Mouse (Mus musculus): ENCODE data around the gene Sh2b1. TPM values are rescaled to one million over a fixed set of nuclear protein-coding genes. Genes with fewer than 3 reads are reported as not detected.

Gene Sh2b1
- total RNA-seq (2023): 95.6 TPM

DNA sequence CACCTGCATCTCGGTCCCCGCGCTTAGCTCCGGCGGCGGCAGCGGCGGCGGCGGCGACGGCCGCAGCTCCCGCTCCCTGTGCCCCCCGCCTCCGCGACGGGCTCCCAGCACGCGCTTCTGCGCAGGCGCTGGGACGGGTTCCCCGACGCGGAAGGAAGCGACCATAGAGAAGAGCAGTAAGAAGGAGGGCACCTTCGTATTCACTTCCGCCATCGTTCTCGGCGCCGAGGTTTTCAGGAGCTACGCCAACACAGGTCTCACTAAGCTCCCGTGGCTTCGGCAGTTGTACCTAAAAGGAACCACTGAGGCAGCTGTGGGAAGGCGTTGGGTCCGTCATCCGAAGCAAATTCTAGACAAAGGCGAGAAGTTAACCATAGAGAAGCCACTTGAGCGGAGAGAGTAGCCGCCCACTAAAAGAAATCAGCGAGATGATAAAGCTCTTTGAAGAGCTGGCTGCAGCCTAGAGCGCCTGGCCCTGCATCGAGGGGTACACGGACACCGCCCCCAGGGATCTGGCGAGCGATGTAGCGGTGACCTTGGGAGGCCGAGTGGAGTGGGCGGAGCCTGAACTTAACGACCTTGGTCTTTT is at the start of gene Sh2b1:
Sh2b1 (minus strand) TSS at position 432 of the 589 bp plus-strand sequence.

DNA sequence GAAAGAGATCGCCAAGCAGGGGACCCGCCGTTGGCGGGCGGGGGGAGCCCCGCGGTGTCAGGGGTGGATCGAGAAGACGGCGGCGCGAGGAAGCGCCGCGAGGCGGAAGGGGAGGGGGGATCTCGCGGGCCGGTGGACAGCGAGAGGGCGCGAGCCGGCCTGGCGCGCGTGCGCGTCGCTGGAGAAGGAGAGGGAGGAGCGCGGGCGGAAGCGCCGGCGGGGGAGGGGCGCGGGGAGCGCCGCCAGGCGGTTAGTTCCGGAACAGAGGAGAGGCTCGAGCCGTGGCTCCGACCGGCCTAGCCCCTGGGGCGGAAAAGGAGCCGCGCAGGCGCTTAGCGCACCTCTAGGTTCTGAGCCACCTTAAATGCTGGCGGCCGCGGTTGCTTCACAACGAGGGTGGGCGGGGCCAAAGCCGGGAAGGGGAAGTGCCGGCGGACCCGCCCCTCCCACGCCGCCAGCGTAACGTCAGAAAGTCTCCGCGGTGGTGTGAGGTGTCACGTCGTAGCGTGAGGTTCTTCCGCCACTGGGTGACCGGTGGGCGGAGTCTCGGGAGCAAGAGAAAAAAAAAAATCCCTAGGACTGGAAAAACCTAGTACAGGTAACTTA is 28.2 kb upstream of the Sh2b1 start, which contains the start of gene Atxn2l:
Atxn2l (minus strand) TSS at position 165 of the 606 bp plus-strand sequence.

DNA sequence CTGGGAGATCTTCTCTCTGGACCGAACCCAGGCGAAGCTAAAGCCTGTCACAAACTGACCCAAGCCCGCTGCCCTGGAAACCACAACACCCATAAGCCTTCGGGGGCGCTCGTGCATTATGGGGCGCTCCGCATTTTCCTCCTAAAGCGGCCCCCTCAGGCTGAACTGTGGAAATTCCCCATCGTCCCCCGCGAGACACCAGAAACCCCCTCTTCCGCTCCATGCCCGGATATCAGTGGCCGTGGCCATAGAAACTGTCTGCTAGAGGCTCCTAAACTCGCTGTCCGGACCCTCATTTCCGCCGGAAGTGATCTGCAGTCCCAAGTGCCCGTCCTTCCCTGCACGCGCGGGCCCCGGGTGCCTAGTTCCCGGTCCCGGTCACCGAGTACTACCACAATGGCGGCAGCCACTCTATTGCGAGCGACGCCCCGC is 11.8 kb upstream of the Sh2b1 start, which contains the start of gene Tufm:
Tufm (plus strand) TSS at position 310 of the 432 bp plus-strand sequence.

DNA sequence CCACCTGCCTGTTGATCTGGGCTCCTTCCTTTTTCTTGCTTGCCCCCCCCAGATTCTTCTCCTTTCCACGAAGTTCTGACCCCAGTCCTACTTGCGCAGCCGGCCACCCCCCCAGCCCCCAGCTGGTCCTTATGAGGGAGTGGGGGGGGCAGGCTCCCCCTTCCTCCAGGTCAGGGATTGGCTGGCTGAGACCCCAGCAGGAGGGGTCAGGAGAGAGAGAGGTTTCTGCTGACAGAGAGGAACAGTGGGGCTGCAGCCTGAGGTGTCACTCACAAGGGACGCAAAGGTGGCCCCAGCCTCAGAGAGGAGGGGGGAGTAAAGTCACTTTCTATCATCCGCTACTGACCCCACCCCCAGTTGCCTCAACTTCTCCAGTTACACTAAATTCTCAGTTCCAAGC is 12.2 kb downstream of the Sh2b1 start, which contains the start of gene Atp2a1:
Atp2a1 (minus strand) TSS at position 105 of the 400 bp plus-strand sequence.

DNA sequence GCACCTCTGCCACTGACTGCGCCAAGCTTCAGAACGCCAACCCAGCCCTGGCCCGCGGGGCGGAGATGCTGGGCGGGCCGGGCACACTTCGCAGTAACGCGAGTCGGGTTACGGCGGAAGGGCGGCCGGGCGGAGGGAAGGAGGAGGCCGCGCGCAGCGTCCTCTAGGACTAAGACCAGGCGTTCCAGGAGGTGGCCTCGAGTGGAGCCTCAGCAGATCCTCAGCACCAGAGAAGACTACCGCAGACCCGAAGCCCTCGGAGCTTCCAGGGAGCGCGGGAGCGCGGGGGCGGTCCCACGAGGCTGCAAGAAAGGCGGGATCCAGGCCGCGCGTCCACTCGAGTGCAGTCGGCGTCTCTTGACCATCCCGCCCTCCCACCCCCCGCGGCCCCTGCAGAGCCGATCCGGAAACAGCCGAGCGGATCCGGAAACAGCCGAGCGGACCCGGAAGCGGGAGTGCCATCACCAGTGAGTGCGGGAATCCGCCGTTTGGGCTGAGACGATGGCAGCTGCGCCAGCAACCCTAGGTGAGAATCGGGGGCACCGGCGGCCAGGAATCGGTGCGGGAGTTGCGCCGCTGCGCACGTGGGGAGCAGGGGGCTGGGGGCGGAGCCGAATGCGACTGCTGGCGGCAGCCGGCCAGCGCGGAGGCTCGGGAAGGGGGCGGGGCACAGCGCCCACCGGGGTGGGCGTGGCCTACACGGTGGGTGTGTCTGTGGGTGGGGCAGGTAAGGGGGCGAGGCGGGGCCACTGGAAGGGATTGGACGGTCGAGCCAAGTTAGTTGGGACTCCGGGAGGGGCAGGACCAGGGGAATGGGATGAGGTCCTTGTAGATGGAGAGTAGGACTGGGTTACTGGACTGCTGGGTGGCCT is 46.4 kb downstream of the Sh2b1 start, which contains the start of gene Rabep2:
Rabep2 (plus strand) TSS at position 129 of the 872 bp plus-strand sequence.

Other genes starting within 250 kb of the Sh2b1 start
- 50.2 TPM for gene Sbk1, start 202.8 kb downstream of the Sh2b1 start, total RNA-seq (2023)
- gene Lat, start 105.9 kb downstream of the Sh2b1 start, total RNA-seq (2023): 698 TPM
- 85.7 TPM for gene Spns1, start 98.0 kb downstream of the Sh2b1 start, total RNA-seq (2023)
- gene Nfatc2ip, start 78.7 kb downstream of the Sh2b1 start, total RNA-seq (2023): 22.7 TPM
- gene Cd19, start 60.5 kb downstream of the Sh2b1 start, total RNA-seq (2023): 42.7 TPM
- gene Rabep2, start 46.7 kb downstream of the Sh2b1 start, total RNA-seq (2023): 35.2 TPM
- gene Atp2a1, start 12.3 kb downstream of the Sh2b1 start, total RNA-seq (2023): 0.86 TPM
- 49.0 TPM for gene Tufm, start 11.9 kb upstream of the Sh2b1 start, total RNA-seq (2023)
- gene Atxn2l, start 28.0 kb upstream of the Sh2b1 start, total RNA-seq (2023): 222 TPM
- gene Eif3c, start 91.0 kb upstream of the Sh2b1 start, total RNA-seq (2023): 131 TPM
- gene Apobr, start 109.5 kb upstream of the Sh2b1 start, total RNA-seq (2023): 6.9 TPM
- 108 TPM for gene Cln3, start 110.4 kb upstream of the Sh2b1 start, total RNA-seq (2023)
- gene Il27, start 119.5 kb upstream of the Sh2b1 start, total RNA-seq (2023): not detected
- 1.3 TPM for gene Nupr1, start 155.4 kb upstream of the Sh2b1 start, total RNA-seq (2023)
- 70.0 TPM for gene Sgf29, start 173.9 kb upstream of the Sh2b1 start, total RNA-seq (2023)
- 0.44 TPM for gene Sult1a1, start 201.0 kb upstream of the Sh2b1 start, total RNA-seq (2023)
- gene Bola2, start 220.0 kb upstream of the Sh2b1 start, total RNA-seq (2023): 186 TPM
- 10.8 TPM for gene Slx1b, start 220.4 kb upstream of the Sh2b1 start, total RNA-seq (2023)
- 1,350 TPM for gene Coro1a, start 232.4 kb upstream of the Sh2b1 start, total RNA-seq (2023)